ENCODE assay signal across 8 mouse cellular contexts in the genomic region with DNA sequence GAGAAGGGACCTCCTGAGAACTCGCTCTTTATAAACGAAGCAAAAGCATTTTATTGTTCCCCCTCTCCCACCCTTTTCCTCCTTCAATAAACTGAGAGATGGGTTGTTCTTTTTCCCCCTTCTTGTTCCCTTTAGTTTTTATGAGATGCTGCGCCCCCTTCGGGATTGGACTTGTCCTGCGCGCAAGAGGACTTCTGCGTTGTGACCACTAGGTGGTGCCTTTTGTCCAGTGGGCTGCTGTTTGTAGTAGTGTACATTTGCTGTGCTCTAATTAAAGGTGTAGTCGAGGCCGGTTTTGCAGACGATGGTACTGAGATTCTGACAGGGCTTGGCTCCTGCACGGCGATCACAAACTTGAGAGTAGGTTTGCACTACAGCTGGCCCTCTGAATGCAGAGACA. TPM values are rescaled to one million over a fixed set of nuclear protein-coding genes. Genes with fewer than 3 reads are reported as not detected.
DNase-seq lines count a peak whose midpoint lies in the region; ATAC-seq and TF ChIP-seq lines count a peak whose summit lies in the region.

No protein-coding gene starts in this region.

- H3K4me3 ChIP-seq in embryonic fibroblast, embryonic 13.5 days (ENCODE audit: insufficient read depth, low read length) = no peak overlapping the region
- no peak overlapping the region for H3K4me3 ChIP-seq in heart, embryonic 16.5 days (ENCODE audit: low read length)
- 0 out of 2 replicates have a peak overlapping the region, but pooled peaks have one; percentile 16 for H3K4me3 ChIP-seq in liver, postnatal 0 days (ENCODE audit: low read depth, low read length)

- H3K9me3 ChIP-seq in heart, embryonic 16.5 days (replicated peaks; ENCODE audit: control insufficient read depth, low read length) = no peaks in the 10 kb centered on the region
- no peaks in the 10 kb centered on the region for H3K9me3 ChIP-seq in liver, postnatal 0 days (ENCODE audit: low read length)

- no peak for TF ChIP-seq EP300 in liver, postnatal 0 days (IDR thresholded peaks at IDR 0.05; ENCODE audit: low read depth)

- H3K36me3 ChIP-seq in heart, embryonic 16.5 days (ENCODE audit: control insufficient read depth, insufficient read depth) = peaks cover 19% of the 10 kb centered on the region
- H3K36me3 ChIP-seq in liver, postnatal 0 days (replicated peaks; ENCODE audit: insufficient read depth, low read length) = peaks cover 17% of the 10 kb centered on the region; the same call in 1 of the 2 replicates

- WGBS in heart, embryonic 16.5 days = 7% methylated on average over 12 of the region's 12 CpGs
- 4% methylated on average over 12 of the region's 12 CpGs for WGBS in liver, postnatal 0 days (ENCODE audit: insufficient replicate concordance)

- peak; percentile 73 to 82 for DNase-seq in CD8-positive naive resting alpha-beta T cell, adult 2 months (ENCODE audit: low read depth in 2 of 2, low spot score in 2 of 2)
- peak; percentile 73 for DNase-seq in adrenal gland, postnatal 25 days
- DNase-seq in kidney, postnatal 25 days = peak; percentile 87 to 89
- DNase-seq in liver, postnatal 0 days = peak; percentile 87
- peak; percentile 58 for DNase-seq in ovary, adult 18-20 months (ENCODE audit: low spot score)
- peak; percentile 56 to 77 for DNase-seq in thymus, postnatal 10 days (ENCODE audit: low spot score in 2 of 2)

- peaks cover 5% of the 10 kb centered on the region; the same call in 1 of the 2 replicates for H3K4me1 ChIP-seq in embryonic fibroblast, embryonic 13.5 days (ENCODE audit: control insufficient read depth, insufficient read depth, low read length)
- H3K4me1 ChIP-seq in heart, embryonic 16.5 days (ENCODE audit: control insufficient read depth, insufficient read depth, low read length) = peaks cover 37% of the 10 kb centered on the region
- peaks cover 43% of the 10 kb centered on the region for H3K4me1 ChIP-seq in liver, postnatal 0 days (ENCODE audit: insufficient read depth)

- no peak overlapping the region for H3K9ac ChIP-seq in heart, embryonic 16.5 days (ENCODE audit: low read length)
- no peak overlapping the region for H3K9ac ChIP-seq in liver, postnatal 0 days (replicated peaks)

- no peak for ATAC-seq in heart, embryonic 16.5 days (replicated peaks; ENCODE audit: extremely low read depth, insufficient read depth, low FRiP score)
- ATAC-seq in liver, postnatal 0 days = peak; percentile 21

- H3K4me2 ChIP-seq in heart, embryonic 16.5 days (ENCODE audit: low read depth, low read length) = peak overlapping the region; percentile 26; the same call in 1 of the 2 replicates
- peak overlapping the region; percentile 98 for H3K4me2 ChIP-seq in liver, postnatal 0 days (ENCODE audit: low read depth, low read length)

- no peaks in the 10 kb centered on the region for H3K27me3 ChIP-seq in heart, embryonic 16.5 days (ENCODE audit: control insufficient read depth, insufficient read depth, low read length)
- H3K27me3 ChIP-seq in liver, postnatal 0 days (ENCODE audit: insufficient read depth, low read length) = no peaks in the 10 kb centered on the region

- H3K27ac ChIP-seq in embryonic fibroblast, embryonic 13.5 days (ENCODE audit: insufficient read depth, low read length) = no peak overlapping the region
- no peak overlapping the region for H3K27ac ChIP-seq in heart, embryonic 16.5 days (ENCODE audit: low read length)
- 0 out of 2 replicates have a peak overlapping the region, but pooled peaks have one; percentile 89 for H3K27ac ChIP-seq in liver, postnatal 0 days (ENCODE audit: low read depth)

- no peak for TF ChIP-seq POLR2A in embryonic fibroblast, embryonic 13.5 days (IDR thresholded peaks at IDR 0.05; ENCODE audit: low read depth, low read length)

- TF ChIP-seq CTCF in embryonic fibroblast, embryonic 13.5 days (IDR thresholded peaks at IDR 0.05; ENCODE audit: borderline replicate concordance, insufficient read depth, low read length) = peak; percentile 95
- peak; percentile 100 for TF ChIP-seq CTCF in liver, postnatal 0 days (IDR thresholded peaks at IDR 0.05; ENCODE audit: low read depth)

RNA-seq across cellular contexts. Expression of a gene that starts 2.6 kb away (rescaled TPM):
- total RNA-seq in adrenal gland, postnatal 25 days (2021) = 45.8 and 48.3 TPM in 2 replicates
- polyA plus RNA-seq in embryonic fibroblast, embryonic 13.5 days (2011; ENCODE audit: insufficient read length, low read depth, missing spikeins) = 13.2 and 15.6 TPM in 2 replicates
- 12.5 and 12.7 TPM in 2 replicates for polyA plus RNA-seq in heart, embryonic 16.5 days (2015; fragmentation: Nextera tagmentation; extraction: Ambion mirVana)
- polyA plus RNA-seq in liver, postnatal 0 days (2015; fragmentation: Nextera tagmentation; extraction: Ambion mirVana) = 6.3 and 8.8 TPM in 2 replicates

RNA-seq across cellular contexts. Expression of a gene that starts 15.4 kb away (rescaled TPM):
- total RNA-seq in adrenal gland, postnatal 25 days (2021) = 10.9 and 13.0 TPM in 2 replicates
- polyA plus RNA-seq in embryonic fibroblast, embryonic 13.5 days (2011; ENCODE audit: insufficient read length, low read depth, missing spikeins) = 8.4 and 10.6 TPM in 2 replicates
- polyA plus RNA-seq in heart, embryonic 16.5 days (2015; fragmentation: Nextera tagmentation; extraction: Ambion mirVana) = 1.8 and 1.9 TPM in 2 replicates
- 0.39 and 0.55 TPM in 2 replicates for polyA plus RNA-seq in liver, postnatal 0 days (2015; fragmentation: Nextera tagmentation; extraction: Ambion mirVana)

RNA-seq across cellular contexts. Expression of a gene that starts 16.9 kb away (rescaled TPM):
- 0.76 TPM in 1 of 2 replicates, not detected in the other for total RNA-seq in adrenal gland, postnatal 25 days (2021)
- not detected in 2 replicates for polyA plus RNA-seq in embryonic fibroblast, embryonic 13.5 days (2011; ENCODE audit: insufficient read length, low read depth, missing spikeins)
- 0.17 and 0.37 TPM in 2 replicates for polyA plus RNA-seq in heart, embryonic 16.5 days (2015; fragmentation: Nextera tagmentation; extraction: Ambion mirVana)
- 61.0 and 84.0 TPM in 2 replicates for polyA plus RNA-seq in liver, postnatal 0 days (2015; fragmentation: Nextera tagmentation; extraction: Ambion mirVana)

RNA-seq across cellular contexts. Expression of a gene that starts 17.7 kb away (rescaled TPM):
- 120 and 126 TPM in 2 replicates for total RNA-seq in adrenal gland, postnatal 25 days (2021)
- polyA plus RNA-seq in embryonic fibroblast, embryonic 13.5 days (2011; ENCODE audit: insufficient read length, low read depth, missing spikeins) = 72.6 and 78.3 TPM in 2 replicates
- 25.3 and 25.6 TPM in 2 replicates for polyA plus RNA-seq in heart, embryonic 16.5 days (2015; fragmentation: Nextera tagmentation; extraction: Ambion mirVana)
- 6.9 and 7.1 TPM in 2 replicates for polyA plus RNA-seq in liver, postnatal 0 days (2015; fragmentation: Nextera tagmentation; extraction: Ambion mirVana)

RNA-seq across cellular contexts. Expression of a gene that starts 19.3 kb away (rescaled TPM):
- total RNA-seq in adrenal gland, postnatal 25 days (2021) = not detected in 2 replicates
- polyA plus RNA-seq in embryonic fibroblast, embryonic 13.5 days (2011; ENCODE audit: insufficient read length, low read depth, missing spikeins) = not detected in 2 replicates
- polyA plus RNA-seq in heart, embryonic 16.5 days (2015; fragmentation: Nextera tagmentation; extraction: Ambion mirVana) = not detected in 2 replicates
- polyA plus RNA-seq in liver, postnatal 0 days (2015; fragmentation: Nextera tagmentation; extraction: Ambion mirVana) = not detected in 2 replicates

Comparison
In these comparisons a context has a peak if more than half of its experiments do, and no peak if none do; other contexts are left out.
1. RNA of a gene that starts 16.9 kb away (polyA plus RNA-seq): 61.0 to 84.0 TPM in liver, postnatal 0 days; 0.17 to 0.37 TPM in heart, embryonic 16.5 days and not detected in embryonic fibroblast, embryonic 13.5 days; every median in the first group is over 10 times any median in the second.
2. Peak in every context shown above with its lines, with median percentiles within 50 percentile points of each other: DNase-seq.